Mouse (Mus musculus) stomach, embryonic 15.5 days (tissue): ENCODE data around the gene Gm20388. TPM values are rescaled to one million over a fixed set of nuclear protein-coding genes. Genes with fewer than 3 reads are reported as not detected.

ENCODE experiments used
- ATAC-seq: fragments of 200-750 bp; cut with Nextera tagmentation; 2 replicates; pipeline ENCODE4 v1.8.0; 2017; ENCODE audit warnings: low read depth, moderate number of reproducible peaks, moderate TSS enrichment; ENCODE audit not compliant: insufficient read depth, low FRiP score
- H3K27ac ChIP-seq: fragments of 300-500 bp; sonication (generic); 2 replicates; pipeline ENCODE4 v1.5.1; 2015; ENCODE audit warnings: mild to moderate bottlenecking, inconsistent platforms
- H3K27me3 ChIP-seq: fragments of 300-500 bp; sonication (generic); replicated peaks from 2 replicates; pipeline ENCODE4 v1.6.1; 2015; ENCODE audit warnings: inconsistent platforms
- H3K36me3 ChIP-seq: fragments of 300-500 bp; sonication (generic); 2 replicates; pipeline ENCODE4 v1.6.1; 2015; ENCODE audit warnings: inconsistent platforms
- H3K4me1 ChIP-seq: fragments of 300-500 bp; sonication (generic); 2 replicates; pipeline ENCODE4 v1.6.1; 2015; ENCODE audit warnings: inconsistent platforms
- H3K4me2 ChIP-seq: fragments of 300-500 bp; sonication (generic); 2 replicates; pipeline ENCODE4 v1.6.1; 2015; ENCODE audit warnings: mild to moderate bottlenecking, inconsistent platforms
- H3K4me3 ChIP-seq: fragments of 300-500 bp; sonication (generic); replicated peaks from 2 replicates; pipeline ENCODE4 v1.5.1; 2015; ENCODE audit warnings: inconsistent platforms
- H3K9ac ChIP-seq: fragments of 300-500 bp; sonication (generic); 2 replicates; pipeline ENCODE4 v1.6.1; 2015; ENCODE audit warnings: inconsistent platforms
- H3K9me3 ChIP-seq: fragments of 300-500 bp; sonication (generic); 2 replicates; pipeline ENCODE4 v1.6.1; 2016; ENCODE audit warnings: inconsistent platforms
- WGBS: fragments of 180-500 bp; shearing (Covaris S2); methylation state at CpG from one replicate; pipeline ENCODE4 v1.1.7; 2015; 5-methylcytosine and 5-hydroxymethylcytosine counted together
- polyA plus RNA-seq: library from polyadenylated mRNA; unstranded; fragments of >200 nt; fragmentation: Nextera tagmentation; extraction: Ambion mirVana; gene quantifications from 2 replicates; pipeline ENCODE4 v1.2.1, GENCODE M21; 2015

Gene Gm20388
- polyA plus RNA-seq, 1 experiment from 2014 or later, result not detected

- 75% methylated on average over 8 of the region's 8 CpGs for WGBS
- ATAC-seq, result no peak
- H3K27ac ChIP-seq, result no peak overlapping the region
Measured at GRCm38 (mm10) chr8:123816939-123817338, 3906.3 kb downstream of the Gm20388 start.

DNA sequence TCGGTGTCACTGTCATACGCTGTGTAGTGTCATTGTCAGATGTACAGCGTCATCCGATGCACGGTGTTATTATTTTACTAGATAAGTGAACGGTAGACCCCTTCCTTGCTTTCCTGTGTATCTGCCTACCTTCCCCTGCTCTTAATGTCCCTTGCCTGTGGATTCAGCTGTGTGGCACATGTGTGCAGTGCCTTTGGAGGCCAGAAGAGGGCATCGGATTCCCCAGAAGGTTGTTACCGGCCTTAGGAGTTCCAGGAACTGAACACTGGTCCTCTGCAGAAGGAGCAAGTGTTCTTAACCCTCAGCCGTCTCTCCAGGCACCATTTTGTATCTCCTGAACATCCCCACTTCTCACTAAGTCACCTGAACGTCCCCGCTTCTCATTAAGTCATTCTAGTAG, 3907.1 kb downstream of the Gm20388 start:
- Histone ChIP-seq H3K9ac (no peak overlapping the region), H3K4me3 (no peak overlapping the region)
- ATAC-seq, result no peak

More at GRCm38 (mm10) chr8:123816939-123817338, 3906.3 kb downstream of the Gm20388 start:
- Histone ChIP-seq H3K4me3 (no peak overlapping the region), H3K4me2 (no peak overlapping the region), H3K36me3 (no peaks in the 10 kb centered on the region), H3K9ac (no peak overlapping the region), H3K4me1 (no peaks in the 10 kb centered on the region), H3K27me3 (no peaks in the 10 kb centered on the region), H3K9me3 (no peaks in the 10 kb centered on the region)

DNA sequence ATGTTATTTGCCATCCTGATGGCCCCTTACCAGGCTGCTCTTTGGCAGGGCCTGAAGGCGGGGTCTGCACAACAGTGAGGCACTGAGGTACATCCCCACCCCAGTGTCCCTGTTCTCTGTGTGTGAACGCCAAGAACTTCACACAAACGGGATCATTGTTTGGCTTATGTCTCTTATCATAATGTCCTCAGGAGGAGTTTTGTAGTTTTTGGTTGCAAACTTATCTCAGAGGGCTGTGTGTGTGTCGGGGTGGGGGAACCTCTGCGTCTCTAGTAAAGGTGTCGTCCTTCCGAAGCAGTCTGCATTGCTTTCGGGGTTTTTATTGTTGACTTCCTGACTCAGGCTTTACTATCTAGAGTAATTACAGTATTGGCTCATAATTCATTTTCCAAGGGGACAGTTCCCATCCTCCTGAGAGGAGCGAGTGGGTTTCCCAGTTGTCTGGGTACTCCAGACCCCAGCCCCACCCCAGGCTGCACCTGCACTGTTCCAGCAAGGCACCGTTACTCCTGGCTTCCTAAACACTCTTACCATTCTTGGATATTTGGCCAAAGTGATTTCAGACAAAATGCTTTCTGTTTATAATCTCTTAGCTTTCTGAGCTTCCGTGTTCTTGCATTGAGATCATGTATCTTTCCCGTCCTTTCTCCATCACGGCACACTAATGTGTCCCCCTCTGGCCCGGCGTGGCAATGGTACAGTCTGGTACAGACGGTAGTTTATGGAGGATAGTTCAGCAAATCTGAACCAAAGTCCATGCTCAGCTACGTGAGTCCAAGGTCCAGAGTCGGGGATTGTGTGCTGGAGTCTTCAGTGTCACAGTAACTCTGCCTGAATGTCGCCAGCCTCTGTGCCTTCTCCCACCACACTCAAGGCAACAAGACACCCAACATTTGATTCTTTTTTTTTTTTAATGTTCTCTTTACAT, 3909.3 kb downstream of the Gm20388 start:
- H3K9me3 ChIP-seq, result no peaks in the 10 kb centered on the region
- no peak overlapping the region for H3K27ac ChIP-seq
- no peaks in the 10 kb centered on the region for H3K4me1 ChIP-seq
- H3K36me3 ChIP-seq, result no peaks in the 10 kb centered on the region
- H3K4me2 ChIP-seq, result no peak overlapping the region
- WGBS, result 81% methylated on average over 19 of the region's 19 CpGs
- no peaks in the 10 kb centered on the region for H3K27me3 ChIP-seq
- H3K9ac ChIP-seq, result no peak overlapping the region
- no peak overlapping the region for H3K4me3 ChIP-seq
- no peak; the same call in 1 of the 2 replicates for ATAC-seq

More for the DNA sequence above, 3907.1 kb downstream of the Gm20388 start:
- H3K27me3 ChIP-seq, result no peaks in the 10 kb centered on the region
- WGBS, result 89% methylated on average over 11 of the region's 11 CpGs
- H3K4me1 ChIP-seq, result no peaks in the 10 kb centered on the region
- H3K27ac ChIP-seq, result no peak overlapping the region
- H3K36me3 ChIP-seq, result no peaks in the 10 kb centered on the region
- H3K9me3 ChIP-seq, result no peaks in the 10 kb centered on the region
- no peak overlapping the region for H3K4me2 ChIP-seq

DNA sequence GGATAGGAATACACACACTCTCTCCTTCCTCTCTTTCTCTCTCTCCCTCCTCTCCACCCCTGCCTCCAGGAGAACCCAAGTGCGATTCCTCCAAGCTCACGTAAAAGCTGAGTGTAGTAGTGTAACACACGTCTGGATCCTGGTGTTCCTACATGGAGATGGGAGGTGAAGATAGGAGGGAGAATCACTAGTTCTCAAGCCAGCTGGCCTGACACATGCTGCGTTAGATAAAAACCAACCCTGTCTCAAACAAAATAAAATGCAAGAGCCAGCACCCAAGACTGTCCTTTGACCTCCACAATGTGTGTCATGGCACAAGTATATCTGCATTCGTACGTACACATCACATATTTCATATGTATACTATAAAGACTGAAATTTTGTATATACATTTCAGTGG, 3910.1 kb downstream of the Gm20388 start:
- H3K27ac ChIP-seq, result no peak overlapping the region
- H3K9ac ChIP-seq, result no peak overlapping the region
- H3K4me2 ChIP-seq, result no peak overlapping the region
- no peaks in the 10 kb centered on the region for H3K36me3 ChIP-seq
- no peak overlapping the region for H3K4me3 ChIP-seq
- H3K9me3 ChIP-seq, result no peaks in the 10 kb centered on the region
- H3K27me3 ChIP-seq, result no peaks in the 10 kb centered on the region
- ATAC-seq, result no peak
- H3K4me1 ChIP-seq, result no peaks in the 10 kb centered on the region
- 87% methylated on average over 6 of the region's 6 CpGs for WGBS

- H3K27ac ChIP-seq, result no peak overlapping the region
- no peak overlapping the region for H3K4me3 ChIP-seq
- no peaks in the 10 kb centered on the region for H3K36me3 ChIP-seq
- no peak for ATAC-seq
- no peaks in the 10 kb centered on the region for H3K4me1 ChIP-seq
- H3K9me3 ChIP-seq, result no peaks in the 10 kb centered on the region
- H3K9ac ChIP-seq, result no peak overlapping the region
- WGBS, result 88% methylated on average over 10 of the region's 10 CpGs
- no peak overlapping the region for H3K4me2 ChIP-seq
- H3K27me3 ChIP-seq, result no peaks in the 10 kb centered on the region
Measured at GRCm38 (mm10) chr8:123823111-123823510, 3912.5 kb downstream of the Gm20388 start.

DNA sequence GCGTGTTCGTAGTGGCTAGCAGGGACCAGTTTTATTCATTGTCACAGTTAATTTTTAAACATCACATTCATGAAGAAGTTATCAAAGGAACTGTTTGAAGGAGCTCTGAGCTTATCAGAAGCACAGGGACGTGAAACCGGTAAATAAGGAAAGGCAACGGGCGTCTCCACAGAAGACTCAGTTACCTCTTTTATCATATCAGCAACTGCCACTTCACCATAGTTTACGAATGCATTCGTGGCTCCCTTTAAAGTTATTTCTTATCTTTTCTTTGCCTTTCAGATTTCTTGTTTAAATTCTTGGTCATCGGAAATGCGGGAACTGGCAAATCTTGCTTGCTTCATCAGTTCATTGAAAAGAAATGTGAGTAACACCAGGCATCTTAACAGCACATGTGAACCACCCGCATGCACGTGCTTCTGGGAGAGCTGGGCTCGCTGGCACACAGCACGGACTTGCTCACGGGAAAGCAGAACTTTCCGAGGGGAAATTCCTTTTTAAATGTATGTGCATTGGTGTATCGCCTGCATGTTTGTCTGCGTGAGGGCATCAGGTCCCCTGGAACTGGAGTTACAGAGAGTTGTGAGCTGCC, 3913.0 kb downstream of the Gm20388 start:
- ATAC-seq, result no peak
- Histone ChIP-seq H3K27me3 (no peaks in the 10 kb centered on the region), H3K9ac (no peak overlapping the region), H3K27ac (no peak overlapping the region), H3K4me3 (no peak overlapping the region), H3K36me3 (peaks cover 1% of the 10 kb centered on the region; the same call in 1 of the 2 replicates), H3K4me2 (no peak overlapping the region), H3K9me3 (no peaks in the 10 kb centered on the region), H3K4me1 (no peaks in the 10 kb centered on the region)
- 69% methylated on average over 18 of the region's 18 CpGs for WGBS

DNA sequence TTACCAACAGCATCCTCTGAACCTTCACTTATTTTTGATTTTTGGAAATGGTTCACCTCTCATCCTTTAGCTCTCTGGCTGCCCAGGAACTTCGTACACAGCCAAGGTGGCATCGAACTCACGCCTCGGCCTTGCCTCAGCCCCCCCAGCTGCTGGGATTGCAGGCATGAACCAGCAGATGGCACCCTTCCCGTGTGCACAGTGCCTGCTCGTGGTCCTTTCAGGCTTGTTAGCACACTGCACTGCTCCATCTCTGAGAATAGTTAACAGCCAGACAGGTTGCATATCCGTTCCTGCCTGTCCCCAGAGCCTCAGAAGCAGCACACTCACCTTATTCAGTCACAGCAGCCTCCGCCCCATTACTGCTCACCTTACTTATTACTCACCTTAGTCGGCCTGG, 3915.4 kb downstream of the Gm20388 start:
- Histone ChIP-seq H3K4me2 (no peak overlapping the region), H3K27me3 (no peaks in the 10 kb centered on the region), H3K27ac (no peak overlapping the region), H3K9ac (no peak overlapping the region), H3K4me1 (no peaks in the 10 kb centered on the region), H3K36me3 (peaks cover 12% of the 10 kb centered on the region), H3K9me3 (no peaks in the 10 kb centered on the region), H3K4me3 (no peak overlapping the region)
- no peak; the same call in 1 of the 2 replicates for ATAC-seq
- 63% methylated on average over 9 of the region's 9 CpGs for WGBS

- H3K27ac ChIP-seq, result no peak overlapping the region
- H3K27me3 ChIP-seq, result no peaks in the 10 kb centered on the region
- ATAC-seq, result no peak
- H3K9me3 ChIP-seq, result no peaks in the 10 kb centered on the region
- 82% methylated on average over 7 of the region's 7 CpGs for WGBS
- peaks cover 12% of the 10 kb centered on the region for H3K36me3 ChIP-seq
- no peaks in the 10 kb centered on the region for H3K4me1 ChIP-seq
- no peak overlapping the region for H3K4me2 ChIP-seq
- H3K9ac ChIP-seq, result no peak overlapping the region
- no peak overlapping the region for H3K4me3 ChIP-seq
Measured at GRCm38 (mm10) chr8:123826758-123827157, 3916.1 kb downstream of the Gm20388 start.

GRCm38 (mm10) chr8:123827523-123827922, 3916.9 kb downstream of the Gm20388 start:
- Histone ChIP-seq H3K36me3 (peaks cover 17% of the 10 kb centered on the region), H3K9me3 (no peaks in the 10 kb centered on the region), H3K4me1 (no peaks in the 10 kb centered on the region), H3K27ac (no peak overlapping the region), H3K4me2 (no peak overlapping the region), H3K27me3 (no peaks in the 10 kb centered on the region), H3K4me3 (no peak overlapping the region), H3K9ac (no peak overlapping the region)
- ATAC-seq, result no peak
- WGBS, result 85% methylated on average over 13 of the region's 13 CpGs

DNA sequence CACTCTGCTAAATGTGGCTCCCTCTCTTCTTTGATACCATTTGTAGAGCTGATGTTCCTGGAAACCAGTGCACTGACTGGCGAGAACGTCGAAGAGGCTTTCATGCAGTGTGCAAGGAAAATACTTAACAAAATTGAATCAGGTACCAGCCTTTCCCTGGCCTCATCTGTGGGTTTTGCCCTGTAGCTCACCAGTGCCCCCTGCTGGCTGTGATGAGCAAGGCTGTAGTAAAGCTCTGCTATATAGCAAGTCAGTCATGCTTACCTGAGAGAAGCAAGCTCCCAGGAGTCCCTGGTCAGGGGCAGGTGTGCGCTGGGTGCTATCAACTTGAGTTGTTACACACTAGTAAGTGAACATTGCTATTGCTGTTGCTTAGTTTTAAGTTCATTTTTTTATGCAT, 3922.1 kb downstream of the Gm20388 start:
- Histone ChIP-seq H3K9ac (no peak overlapping the region), H3K27me3 (no peaks in the 10 kb centered on the region), H3K4me1 (no peaks in the 10 kb centered on the region), H3K4me2 (no peak overlapping the region), H3K27ac (no peak overlapping the region), H3K36me3 (peaks cover 40% of the 10 kb centered on the region), H3K9me3 (no peaks in the 10 kb centered on the region), H3K4me3 (no peak overlapping the region)
- WGBS, result 96% methylated on average over 4 of the region's 4 CpGs
- no peak for ATAC-seq

- peaks cover 28% of the 10 kb centered on the region; the same call in 1 of the 2 replicates for H3K36me3 ChIP-seq
- no peaks in the 10 kb centered on the region for H3K27me3 ChIP-seq
- ATAC-seq, result no peak
- H3K4me2 ChIP-seq, result no peak overlapping the region
- 57% methylated on average over 9 of the region's 9 CpGs for WGBS
- H3K4me1 ChIP-seq, result no peaks in the 10 kb centered on the region
- H3K9me3 ChIP-seq, result no peaks in the 10 kb centered on the region
- H3K27ac ChIP-seq, result no peak overlapping the region
- H3K9ac ChIP-seq, result no peak overlapping the region
- no peak overlapping the region for H3K4me3 ChIP-seq
Measured at GRCm38 (mm10) chr8:123835451-123835850, 3924.8 kb downstream of the Gm20388 start.

- Histone ChIP-seq H3K36me3 (peaks cover 28% of the 10 kb centered on the region; the same call in 1 of the 2 replicates), H3K9ac (no peak overlapping the region), H3K4me3 (no peak overlapping the region), H3K4me1 (no peaks in the 10 kb centered on the region), H3K4me2 (no peak overlapping the region), H3K27ac (no peak overlapping the region), H3K27me3 (no peaks in the 10 kb centered on the region), H3K9me3 (no peaks in the 10 kb centered on the region)
- WGBS, result 84% methylated on average over 6 of the region's 6 CpGs
- no peak for ATAC-seq
Measured at GRCm38 (mm10) chr8:123836354-123836753, 3925.7 kb downstream of the Gm20388 start.
